Mouse (Mus musculus) limb, embryonic 14.5 days (tissue): ENCODE results near the gene Il4. TPM values are rescaled to one million over a fixed set of nuclear protein-coding genes. Genes with fewer than 3 reads are reported as not detected.

Experiments
- ATAC-seq: fragments of 200-750 bp; cut with Nextera tagmentation; 2 replicates; pipeline ENCODE4 v1.8.0; 2017; ENCODE audit warnings: low read depth, moderate number of reproducible peaks, moderate TSS enrichment; ENCODE audit not compliant: low FRiP score
- DNase-seq: peaks from one replicate; pipeline ENCODE4 v3.0.0-alpha.2; 2015; ENCODE audit warnings: low spot score
- H3K27ac ChIP-seq: fragments of 300-500 bp; sonication (generic); replicated peaks from 2 replicates; pipeline ENCODE4 v1.5.1; 2014; ENCODE audit warnings: low read depth, mild to moderate bottlenecking, low read length, moderate library complexity, mixed read lengths
- H3K27me3 ChIP-seq: fragments of 300-500 bp; sonication (generic); 2 replicates; pipeline ENCODE4 v1.6.1; 2014; ENCODE audit warnings: low read length, mixed read lengths; ENCODE audit not compliant: control insufficient read depth, insufficient read depth
- H3K36me3 ChIP-seq: fragments of 300-500 bp; sonication (generic); 2 replicates; pipeline ENCODE4 v1.6.1; 2014; ENCODE audit warnings: mild to moderate bottlenecking, low read length, moderate library complexity, mixed read lengths; ENCODE audit not compliant: control insufficient read depth, insufficient read depth
- H3K4me1 ChIP-seq: fragments of 300-500 bp; sonication (generic); 2 replicates; pipeline ENCODE4 v1.6.1; 2014; ENCODE audit warnings: antibody characterized with exemption, low read length, mixed read lengths; ENCODE audit not compliant: control insufficient read depth, insufficient read depth
- H3K4me2 ChIP-seq: fragments of 300-500 bp; sonication (generic); replicated peaks from 2 replicates; pipeline ENCODE4 v1.6.1; 2014; ENCODE audit warnings: low read depth, mild to moderate bottlenecking, low read length, moderate library complexity; ENCODE audit not compliant: severe bottlenecking
- H3K4me3 ChIP-seq: fragments of 300-500 bp; sonication (generic); replicated peaks from 2 replicates; pipeline ENCODE4 v1.5.1; 2014; ENCODE audit warnings: low read length
- H3K9ac ChIP-seq: fragments of 300-500 bp; sonication (generic); 2 replicates; pipeline ENCODE4 v1.6.1; 2014; ENCODE audit warnings: mild to moderate bottlenecking, low read depth, low read length, moderate library complexity; ENCODE audit not compliant: severe bottlenecking
- H3K9me3 ChIP-seq: fragments of 300-500 bp; sonication (generic); 2 replicates; pipeline ENCODE4 v1.6.1; 2016; ENCODE audit warnings: low read length; ENCODE audit not compliant: control insufficient read depth
- POLR2A ChIP-seq: fragments of 200-500 bp; IDR thresholded peaks from 2 replicates; pipeline ENCODE4 v1.8.0; 2012; ENCODE audit warnings: inconsistent platforms, mild to moderate bottlenecking, moderate library complexity, borderline replicate concordance; ENCODE audit not compliant: insufficient read depth, insufficient read length; ENCODE audit errors: extremely low read depth
- WGBS: fragments of 180-500 bp; shearing (Covaris S2); extraction: QIAGEN DNeasy Blood & Tissue Kit; methylation state at CpG from one replicate; pipeline ENCODE4 v1.1.7; 2014; 5-methylcytosine and 5-hydroxymethylcytosine counted together
- polyA plus RNA-seq, 2 experiments: library from polyadenylated mRNA; depleted of rRNA in 1 of 2; stranded (reverse) in 1 of 2; unstranded in 1 of 2; fragments of >200 nt; fragmentation: Nextera tagmentation in 1 of 2; extraction: Ambion mirVana in 1 of 2; gene quantifications; 2 replicates each; pipeline versions ENCODE4 v1.2.1 to v1.2.3; 2012 to 2014

Gene Il4
- polyA plus RNA-seq, 2 experiments: 0.49 to 3.2 TPM

- H3K36me3 ChIP-seq: peaks cover 29% of the 10 kb centered on the region
- H3K27ac ChIP-seq: no peak overlapping the region
- H3K4me1 ChIP-seq: no peaks in the 10 kb centered on the region
- 91% methylated on average over 9 of the region's 9 CpGs for WGBS
- no peak for TF ChIP-seq POLR2A
- H3K27me3 ChIP-seq: no peaks in the 10 kb centered on the region
- H3K4me2 ChIP-seq: no peak overlapping the region
- H3K9me3 ChIP-seq: no peaks in the 10 kb centered on the region
- H3K4me3 ChIP-seq: no peak overlapping the region
- DNase-seq (no peak), ATAC-seq (no peak)
- H3K9ac ChIP-seq: no peak overlapping the region
Observed at GRCm38 (mm10) chr11:53656558-53657202, 38.2 kb upstream of the Il4 start.

DNA sequence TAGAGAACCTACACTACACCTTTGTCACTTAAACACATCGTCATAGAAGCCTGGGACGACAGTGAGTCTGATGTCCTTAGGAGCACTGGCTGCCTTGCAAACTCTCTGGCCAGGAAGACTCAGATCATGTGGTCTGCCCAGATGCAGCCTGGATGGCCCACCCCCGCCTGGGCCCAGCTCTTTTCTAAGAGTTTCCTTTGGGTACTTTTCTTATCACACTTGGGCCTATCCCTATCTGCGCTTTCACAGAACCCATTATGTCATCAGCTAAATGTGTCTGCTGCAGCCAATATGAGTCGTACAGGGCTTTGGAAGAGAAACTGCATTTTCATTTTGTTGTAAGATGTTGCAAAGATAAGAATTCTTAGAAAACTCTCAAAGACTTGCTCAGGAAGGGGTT is 36.6 kb upstream of the Il4 start:
- no peak for TF ChIP-seq POLR2A
- Histone ChIP-seq H3K4me3 (no peak overlapping the region), H3K4me1 (no peaks in the 10 kb centered on the region), H3K9ac (no peak overlapping the region), H3K4me2 (no peak overlapping the region), H3K9me3 (no peaks in the 10 kb centered on the region), H3K36me3 (peaks cover 45% of the 10 kb centered on the region), H3K27ac (no peak overlapping the region), H3K27me3 (no peaks in the 10 kb centered on the region)
- no peak for DNase-seq
- no peak for ATAC-seq
- WGBS: 91% methylated on average over 5 of the region's 5 CpGs

DNA sequence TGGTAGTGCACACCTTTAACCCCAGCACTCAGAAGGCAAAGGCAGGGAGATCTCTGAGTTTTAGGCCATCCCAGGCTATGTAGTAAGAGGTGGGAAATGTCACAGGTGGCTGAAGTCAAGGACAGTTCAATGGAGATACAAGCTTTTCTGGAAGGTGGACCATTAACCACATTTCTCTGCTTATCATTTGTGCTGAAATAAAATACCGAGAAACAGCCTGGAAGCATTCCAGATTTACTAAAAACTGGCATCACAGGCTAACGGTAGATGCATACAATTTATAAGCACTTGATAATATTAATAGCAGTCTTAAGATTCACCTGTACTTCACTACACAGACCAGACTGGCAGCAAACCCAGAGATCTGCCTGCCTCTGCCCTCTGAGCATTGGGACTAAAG is 34.0 kb upstream of the Il4 start:
- Histone ChIP-seq H3K36me3 (peaks cover 49% of the 10 kb centered on the region), H3K4me2 (no peak overlapping the region)
- WGBS: 89% methylated on average over 2 of the region's 2 CpGs

GRCm38 (mm10) chr11:53651441-53651840 is 33.0 kb upstream of the Il4 start:
- H3K4me2 ChIP-seq: no peak overlapping the region
- 88% methylated on average over 4 of the region's 4 CpGs for WGBS
- no peaks in the 10 kb centered on the region for H3K27me3 ChIP-seq
- no peak for DNase-seq
- no peaks in the 10 kb centered on the region for H3K9me3 ChIP-seq
- no peak overlapping the region for H3K27ac ChIP-seq
- H3K4me3 ChIP-seq: no peak overlapping the region
- no peaks in the 10 kb centered on the region for H3K4me1 ChIP-seq
- ATAC-seq: no peak
- no peak for TF ChIP-seq POLR2A
- no peak overlapping the region for H3K9ac ChIP-seq
- peaks cover 49% of the 10 kb centered on the region for H3K36me3 ChIP-seq

More for the DNA sequence above, 34.0 kb upstream of the Il4 start:
- Histone ChIP-seq H3K27me3 (no peaks in the 10 kb centered on the region), H3K4me1 (no peaks in the 10 kb centered on the region), H3K9ac (no peak overlapping the region), H3K9me3 (no peaks in the 10 kb centered on the region), H3K27ac (no peak overlapping the region), H3K4me3 (no peak overlapping the region)
- TF ChIP-seq POLR2A: no peak
- DNase-seq (no peak), ATAC-seq (no peak)

DNA sequence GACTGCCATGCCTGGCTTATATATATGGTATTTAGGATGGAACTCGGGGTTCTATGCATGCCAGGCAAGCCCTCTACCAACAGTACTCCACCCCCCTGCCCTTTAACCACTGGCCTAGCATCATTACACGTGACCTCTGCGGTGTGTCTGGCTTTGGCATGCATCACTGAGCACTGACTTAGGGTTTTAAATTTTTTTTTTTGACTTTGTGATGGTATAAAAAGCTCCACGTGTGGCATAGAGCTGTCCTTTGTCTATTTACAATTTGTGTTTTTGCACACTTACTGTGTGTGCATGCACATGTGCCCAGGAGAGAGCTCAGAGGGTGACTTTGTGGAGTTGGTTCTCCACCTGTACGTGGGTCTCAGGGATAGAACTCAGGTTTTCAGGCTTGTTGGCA is 25.5 kb upstream of the Il4 start:
- Histone ChIP-seq H3K27ac (no peak overlapping the region), H3K9ac (no peak overlapping the region), H3K4me3 (no peak overlapping the region), H3K4me1 (no peaks in the 10 kb centered on the region), H3K4me2 (no peak overlapping the region), H3K36me3 (no peaks in the 10 kb centered on the region), H3K9me3 (no peaks in the 10 kb centered on the region), H3K27me3 (no peaks in the 10 kb centered on the region)
- DNase-seq (no peak), ATAC-seq (no peak)
- TF ChIP-seq POLR2A: no peak
- 81% methylated on average over 5 of the region's 5 CpGs for WGBS
